Mouse (Mus musculus) frontal cortex, adult 2 months (tissue): ENCODE measurements around the gene Paqr4. TPM values are rescaled to one million over a fixed set of nuclear protein-coding genes. Genes with fewer than 3 reads are reported as not detected.

Experiments
- DNase-seq, 2 experiments: peaks; one replicate each; pipeline ENCODE4 v3.0.0; 2022; ENCODE audit warnings: low spot score in 1 of 2; ENCODE audit errors: extremely low spot score in 1 of 2
- polyA plus RNA-seq: library from polyadenylated mRNA; depleted of rRNA; stranded (reverse); fragments of >200 nt; gene quantifications from 2 replicates; pipeline ENCODE4 v1.2.3, GENCODE M21; 2012

The Paqr4 gene
- polyA plus RNA-seq, 1 experiment: 47.2 TPM

- no peak for DNase-seq
Measured at GRCm38 (mm10) chr17:23749400-23750191, 8.9 kb upstream of the Paqr4 start.

- DNase-seq: peak in 1 of 2 experiments; percentile 91
Measured at GRCm38 (mm10) chr17:23748631-23749391, 8.1 kb upstream of the Paqr4 start.

GRCm38 (mm10) chr17:23748026-23748425, 7.4 kb upstream of the Paqr4 start:
- DNase-seq: no peak

- DNase-seq: no peak
Measured at GRCm38 (mm10) chr17:23747471-23747870, 6.8 kb upstream of the Paqr4 start.

- no peak for DNase-seq
Measured at GRCm38 (mm10) chr17:23746767-23747166, 6.1 kb upstream of the Paqr4 start.

- no peak for DNase-seq
Measured at GRCm38 (mm10) chr17:23746311-23746710, 5.6 kb upstream of the Paqr4 start.

- DNase-seq: no peak
Measured at GRCm38 (mm10) chr17:23745301-23746251, 4.9 kb upstream of the Paqr4 start, which contains the start of gene Kremen2. Gene Kremen2 (minus strand): TSS chr17:23745833.

- no peak for DNase-seq
Measured at GRCm38 (mm10) chr17:23744651-23745050, 4.0 kb upstream of the Paqr4 start.

- DNase-seq: no peak
Measured at GRCm38 (mm10) chr17:23744076-23744475, 3.4 kb upstream of the Paqr4 start.

- no peak for DNase-seq
Measured at GRCm38 (mm10) chr17:23742941-23743340, 2.3 kb upstream of the Paqr4 start.

GRCm38 (mm10) chr17:23742210-23742793, 1.6 kb upstream of the Paqr4 start:
- peak in 1 of 2 experiments; percentile 31 for DNase-seq

GRCm38 (mm10) chr17:23741359-23742209, 917 bp upstream of the Paqr4 start:
- DNase-seq: no peak

- peak; percentile 91 to 94 for DNase-seq
Measured at GRCm38 (mm10) chr17:23740136-23740584, 507 bp downstream of the Paqr4 start.

GRCm38 (mm10) chr17:23739202-23740135, 1.2 kb downstream of the Paqr4 start:
- DNase-seq: peak in 1 of 2 experiments; percentile 37

- no peak for DNase-seq
Measured at GRCm38 (mm10) chr17:23738836-23739201, 1.8 kb downstream of the Paqr4 start.

GRCm38 (mm10) chr17:23737493-23738445, 2.9 kb downstream of the Paqr4 start:
- DNase-seq: no peak

GRCm38 (mm10) chr17:23734341-23734740, 6.3 kb downstream of the Paqr4 start:
- DNase-seq: no peak
